Mouse (Mus musculus) neural tube, embryonic 13.5 days (tissue): ENCODE results near the gene Atg4a-ps. TPM values are rescaled to one million over a fixed set of nuclear protein-coding genes. Genes with fewer than 3 reads are reported as not detected.

Experiments used
- ATAC-seq: fragments of 200-750 bp; cut with Nextera tagmentation; 2 replicates; pipeline ENCODE4 v1.8.0; 2017; ENCODE audit warnings: low read depth, mild to moderate bottlenecking, moderate TSS enrichment, moderate library complexity
- H3K27ac ChIP-seq: fragments of 300-500 bp; sonication (generic); replicated peaks from 2 replicates; pipeline ENCODE4 v1.5.1; 2015; ENCODE audit warnings: moderate library complexity, mild to moderate bottlenecking, inconsistent platforms
- H3K27me3 ChIP-seq: fragments of 300-500 bp; sonication (generic); 2 replicates; pipeline ENCODE4 v1.6.1; 2015; ENCODE audit warnings: mild to moderate bottlenecking, inconsistent platforms
- H3K36me3 ChIP-seq: fragments of 300-500 bp; sonication (generic); 2 replicates; pipeline ENCODE4 v1.6.1; 2015; ENCODE audit warnings: mild to moderate bottlenecking, inconsistent platforms
- H3K4me1 ChIP-seq: fragments of 300-500 bp; sonication (generic); replicated peaks from 2 replicates; pipeline ENCODE4 v1.6.1; 2015; ENCODE audit warnings: inconsistent platforms
- H3K4me2 ChIP-seq: fragments of 300-500 bp; sonication (generic); 2 replicates; pipeline ENCODE4 v1.6.1; 2015; ENCODE audit warnings: inconsistent platforms, mild to moderate bottlenecking, moderate library complexity
- H3K4me3 ChIP-seq: fragments of 300-500 bp; sonication (generic); 2 replicates; pipeline ENCODE4 v1.5.1; 2015; ENCODE audit warnings: mild to moderate bottlenecking, inconsistent platforms
- H3K9ac ChIP-seq: fragments of 300-500 bp; sonication (generic); 2 replicates; pipeline ENCODE4 v1.6.1; 2015; ENCODE audit warnings: moderate library complexity, mild to moderate bottlenecking, inconsistent platforms
- H3K9me3 ChIP-seq: fragments of 300-500 bp; sonication (generic); 2 replicates; pipeline ENCODE4 v1.6.1; 2016; ENCODE audit warnings: inconsistent platforms
- WGBS: fragments of 180-500 bp; shearing (Covaris S2); methylation state at CpG from one replicate; pipeline ENCODE4 v1.1.7; 2015; 5-methylcytosine and 5-hydroxymethylcytosine counted together
- polyA plus RNA-seq: library from polyadenylated mRNA; unstranded; fragments of >200 nt; fragmentation: Nextera tagmentation; extraction: Ambion mirVana; gene quantifications from 2 replicates; pipeline ENCODE4 v1.2.1, GENCODE M21; 2015

The Atg4a-ps gene
- polyA plus RNA-seq, 1 experiment from 2014 or later: 0.11 TPM

DNA sequence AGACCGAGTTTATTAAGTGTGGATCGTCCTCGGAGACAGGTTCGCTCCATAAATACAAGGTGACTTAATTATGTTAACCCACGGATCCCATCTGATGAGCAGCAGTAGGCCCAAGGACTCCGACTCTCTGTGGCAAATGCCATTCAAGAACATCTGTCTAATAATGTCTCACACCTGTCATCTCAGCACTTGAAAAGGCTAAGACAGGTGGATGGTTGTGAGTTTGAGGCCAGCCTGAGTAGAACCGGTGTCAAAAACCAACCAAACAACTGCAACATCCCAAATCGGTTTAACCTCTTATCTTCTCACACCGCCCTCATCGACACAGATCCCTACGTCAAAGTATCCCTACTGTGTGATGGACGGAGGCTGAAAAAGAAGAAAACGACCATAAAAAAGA lies 20.7 kb downstream of the Atg4a-ps start:
- Histone ChIP-seq H3K36me3 (no peaks in the 10 kb centered on the region), H3K27ac (no peak overlapping the region), H3K4me2 (no peak overlapping the region), H3K4me3 (no peak overlapping the region), H3K9me3 (no peaks in the 10 kb centered on the region), H3K27me3 (no peaks in the 10 kb centered on the region), H3K4me1 (peaks cover 10% of the 10 kb centered on the region), H3K9ac (no peak overlapping the region)
- 74% methylated on average over 13 of the region's 13 CpGs for WGBS
- no peak for ATAC-seq

DNA sequence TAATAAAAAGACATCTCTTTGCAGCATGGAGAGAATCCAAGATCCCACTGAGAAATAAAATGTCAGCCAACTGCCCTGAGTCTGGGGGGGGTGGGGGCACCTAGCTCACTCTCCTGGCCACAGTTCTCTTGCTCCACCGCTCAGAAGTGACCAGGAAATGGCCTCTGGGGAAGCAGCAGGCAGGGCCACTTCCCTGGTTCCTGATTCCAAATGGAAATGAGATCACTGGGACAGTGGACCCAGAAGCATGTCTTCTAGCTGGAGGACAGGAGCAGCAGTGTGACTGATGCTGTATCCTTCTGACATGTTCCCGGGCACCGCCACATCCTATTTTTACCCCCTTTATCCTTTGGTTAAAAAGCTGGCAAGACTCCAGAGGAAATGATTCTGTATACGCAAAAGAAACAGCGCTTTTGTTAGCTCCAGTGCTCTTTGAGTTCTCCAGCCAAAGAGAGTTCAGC lies 21.2 kb downstream of the Atg4a-ps start:
- Histone ChIP-seq H3K27me3 (no peaks in the 10 kb centered on the region), H3K36me3 (no peaks in the 10 kb centered on the region), H3K9ac (no peak overlapping the region), H3K9me3 (no peaks in the 10 kb centered on the region), H3K4me3 (no peak overlapping the region), H3K4me1 (peaks cover 10% of the 10 kb centered on the region), H3K27ac (no peak overlapping the region), H3K4me2 (no peak overlapping the region)
- whole genome bisulfite sequencing: 40% methylated on average over 5 of the region's 5 CpGs
- ATAC-seq: 0 out of 2 replicates have a peak, but pooled peaks have one; percentile 27

DNA sequence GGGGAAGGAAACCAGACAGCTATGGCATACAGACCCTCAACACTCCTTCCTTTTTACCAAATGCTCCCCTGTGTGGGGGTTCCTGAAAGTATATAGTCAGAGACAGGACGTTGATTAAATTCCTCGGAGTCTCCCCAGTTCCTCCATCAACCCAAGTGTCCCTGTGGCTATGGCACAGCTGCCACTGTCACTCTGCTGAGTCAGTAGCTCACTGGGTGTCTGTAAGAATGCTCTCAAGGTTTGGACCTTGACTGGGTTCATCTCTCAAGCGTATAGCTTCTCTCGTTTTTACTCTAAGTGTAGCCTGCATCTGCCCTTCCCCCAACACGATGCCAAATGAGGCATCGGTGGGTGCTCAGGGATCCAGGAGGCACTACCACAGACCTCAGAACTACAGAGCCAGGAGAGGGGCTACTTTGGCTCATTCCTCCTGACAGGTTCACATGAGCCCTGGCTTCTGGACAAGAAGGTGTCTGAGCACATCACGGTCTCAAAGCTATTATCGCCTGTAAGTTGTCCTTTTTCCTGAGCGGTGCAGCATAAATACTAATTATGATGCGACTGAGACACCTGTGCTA lies 21.9 kb downstream of the Atg4a-ps start:
- no peak for ATAC-seq
- no peak overlapping the region for H3K9ac ChIP-seq
- 85% methylated on average over 10 of the region's 10 CpGs for WGBS
- H3K4me1 ChIP-seq: peaks cover 10% of the 10 kb centered on the region
- H3K4me3 ChIP-seq: no peak overlapping the region
- H3K9me3 ChIP-seq: no peaks in the 10 kb centered on the region
- H3K27ac ChIP-seq: no peak overlapping the region
- no peak overlapping the region for H3K4me2 ChIP-seq
- no peaks in the 10 kb centered on the region for H3K27me3 ChIP-seq
- H3K36me3 ChIP-seq: no peaks in the 10 kb centered on the region

DNA sequence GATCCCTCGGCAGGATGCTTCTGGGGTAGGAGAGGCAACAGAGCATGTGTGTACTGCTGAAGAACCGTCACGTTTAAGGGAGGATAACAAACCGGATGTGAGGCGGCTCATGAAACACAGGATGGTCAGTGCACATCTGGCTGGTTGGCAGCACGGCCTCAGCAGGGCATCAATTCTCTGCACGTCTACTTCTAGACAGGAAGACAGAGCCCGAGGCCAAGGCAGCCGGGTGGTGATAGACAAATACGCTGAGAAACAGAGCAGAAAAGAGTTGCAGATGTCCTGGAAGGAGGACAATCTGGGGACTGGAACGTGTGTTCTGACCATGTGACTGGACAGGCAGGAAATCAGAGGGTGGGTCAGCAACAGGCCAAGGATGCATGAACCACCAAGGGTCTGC lies 25.8 kb downstream of the Atg4a-ps start:
- ATAC-seq: no peak
- Histone ChIP-seq H3K27ac (no peak overlapping the region), H3K4me1 (peaks cover 10% of the 10 kb centered on the region), H3K9me3 (no peaks in the 10 kb centered on the region), H3K9ac (no peak overlapping the region), H3K27me3 (no peaks in the 10 kb centered on the region), H3K36me3 (no peaks in the 10 kb centered on the region), H3K4me3 (no peak overlapping the region), H3K4me2 (no peak overlapping the region)
- WGBS: 75% methylated on average over 11 of the region's 11 CpGs

DNA sequence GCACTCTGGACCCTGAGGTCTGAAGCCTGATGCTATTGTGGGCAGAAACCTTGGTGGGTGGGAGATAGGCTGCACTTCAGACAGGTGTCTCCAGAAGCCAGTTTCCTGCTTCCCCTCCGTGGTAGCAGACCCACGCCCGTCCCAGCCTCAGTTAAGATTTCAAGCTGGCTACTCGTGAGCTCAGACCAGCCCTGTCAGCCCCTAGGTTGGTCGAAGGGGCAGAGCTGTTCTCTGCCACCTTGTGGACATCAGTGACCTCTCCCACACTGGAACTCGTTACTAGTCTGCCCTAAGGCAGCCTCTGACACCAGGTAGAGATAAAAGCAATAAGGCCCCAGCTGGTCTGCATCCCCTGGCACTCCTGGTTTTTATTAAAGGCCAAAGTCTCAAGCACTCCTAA lies 28.9 kb downstream of the Atg4a-ps start:
- Histone ChIP-seq H3K4me3 (no peak overlapping the region), H3K27ac (no peak overlapping the region), H3K4me1 (no peaks in the 10 kb centered on the region), H3K27me3 (no peaks in the 10 kb centered on the region), H3K9ac (no peak overlapping the region), H3K4me2 (no peak overlapping the region), H3K36me3 (no peaks in the 10 kb centered on the region), H3K9me3 (no peaks in the 10 kb centered on the region)
- ATAC-seq: no peak
- 46% methylated on average over 6 of the region's 6 CpGs for WGBS

DNA sequence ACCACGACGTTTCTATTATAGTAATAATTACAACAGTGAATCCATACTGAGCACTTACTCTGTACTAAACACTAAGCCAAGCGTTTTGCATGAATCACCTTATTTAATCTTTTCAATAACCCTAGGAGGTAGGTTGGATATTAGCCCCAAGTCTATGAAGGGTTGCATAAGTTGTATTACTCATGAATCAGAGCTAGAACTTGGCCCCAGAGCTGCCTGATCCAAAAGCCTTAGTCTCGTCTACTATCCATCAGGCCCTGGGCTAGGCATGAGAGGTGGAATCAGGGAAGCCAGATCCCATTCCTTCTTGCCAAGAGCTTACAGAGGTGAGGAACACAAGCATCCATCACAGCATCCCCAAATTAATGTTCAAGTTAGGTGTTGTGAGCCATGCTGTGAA lies 30.2 kb downstream of the Atg4a-ps start:
- Histone ChIP-seq H3K9ac (no peak overlapping the region), H3K27me3 (no peaks in the 10 kb centered on the region), H3K4me1 (no peaks in the 10 kb centered on the region), H3K9me3 (no peaks in the 10 kb centered on the region), H3K4me3 (no peak overlapping the region), H3K36me3 (no peaks in the 10 kb centered on the region), H3K27ac (no peak overlapping the region), H3K4me2 (no peak overlapping the region)
- 84% methylated on average over 4 of the region's 4 CpGs for WGBS
- no peak for ATAC-seq

DNA sequence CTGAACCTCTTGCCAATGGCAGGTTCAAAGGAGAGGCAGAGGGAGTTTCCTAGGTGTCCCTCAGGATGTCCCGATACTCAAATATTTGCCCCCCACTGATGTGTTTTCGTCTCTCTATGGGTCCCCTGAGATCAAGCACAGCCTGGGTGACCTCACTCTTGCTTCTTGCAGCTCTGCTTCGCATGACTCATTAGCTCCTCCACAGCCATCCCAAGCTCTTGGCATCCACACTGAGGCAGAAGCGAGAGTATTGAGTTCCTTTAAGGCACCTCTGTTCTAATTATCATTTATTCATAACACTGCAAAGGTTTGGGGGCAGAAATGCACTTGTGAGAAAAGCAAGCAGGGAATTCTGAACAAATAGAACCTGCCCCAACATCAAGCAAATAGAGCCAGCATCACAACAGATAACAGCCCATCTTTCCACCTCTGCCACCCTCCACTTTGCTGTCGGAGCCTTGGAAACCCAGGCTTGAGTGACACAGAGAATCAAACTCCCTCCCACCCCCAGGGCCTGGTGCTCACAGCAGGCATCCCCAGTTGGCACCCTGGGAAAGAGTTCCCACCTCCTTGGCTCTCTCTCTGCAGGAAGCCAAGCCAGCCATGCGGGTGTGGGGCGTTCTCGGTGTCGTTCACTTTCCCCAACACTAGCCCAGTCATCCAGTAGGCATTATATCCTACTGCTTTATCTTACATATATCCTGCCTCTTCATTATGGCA lies 33.1 kb downstream of the Atg4a-ps start:
- no peak for ATAC-seq
- Histone ChIP-seq H3K27me3 (no peaks in the 10 kb centered on the region), H3K9ac (no peak overlapping the region), H3K4me2 (no peak overlapping the region), H3K4me3 (no peak overlapping the region), H3K9me3 (no peaks in the 10 kb centered on the region), H3K36me3 (no peaks in the 10 kb centered on the region), H3K4me1 (peaks cover 4% of the 10 kb centered on the region; the same call in 1 of the 2 replicates), H3K27ac (no peak overlapping the region)
- WGBS: 81% methylated on average over 9 of the region's 9 CpGs

DNA sequence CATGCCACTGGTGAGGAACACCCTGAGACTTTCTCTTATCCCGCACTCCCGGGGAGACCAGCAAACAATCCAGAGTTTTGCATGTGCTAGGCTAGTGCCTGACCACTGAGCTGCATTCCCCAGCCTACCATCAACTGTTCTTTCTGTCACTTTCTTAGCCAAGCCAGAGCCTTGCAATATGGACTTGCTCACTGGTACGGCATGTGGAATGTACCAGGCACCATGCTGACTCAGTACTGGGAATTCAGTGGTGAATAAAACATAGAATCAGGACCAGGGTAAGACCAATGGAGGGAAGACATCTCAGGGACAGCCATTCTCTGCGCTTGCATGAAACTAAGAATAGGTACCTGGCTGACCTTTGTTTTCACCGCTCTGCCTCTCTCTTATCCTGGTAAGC lies 35.6 kb downstream of the Atg4a-ps start:
- Histone ChIP-seq H3K4me1 (peaks cover 20% of the 10 kb centered on the region), H3K36me3 (no peaks in the 10 kb centered on the region), H3K9me3 (no peaks in the 10 kb centered on the region), H3K4me2 (no peak overlapping the region), H3K9ac (no peak overlapping the region), H3K4me3 (no peak overlapping the region), H3K27me3 (no peaks in the 10 kb centered on the region), H3K27ac (no peak overlapping the region)
- ATAC-seq: no peak
- WGBS: 92% methylated on average over 5 of the region's 5 CpGs

DNA sequence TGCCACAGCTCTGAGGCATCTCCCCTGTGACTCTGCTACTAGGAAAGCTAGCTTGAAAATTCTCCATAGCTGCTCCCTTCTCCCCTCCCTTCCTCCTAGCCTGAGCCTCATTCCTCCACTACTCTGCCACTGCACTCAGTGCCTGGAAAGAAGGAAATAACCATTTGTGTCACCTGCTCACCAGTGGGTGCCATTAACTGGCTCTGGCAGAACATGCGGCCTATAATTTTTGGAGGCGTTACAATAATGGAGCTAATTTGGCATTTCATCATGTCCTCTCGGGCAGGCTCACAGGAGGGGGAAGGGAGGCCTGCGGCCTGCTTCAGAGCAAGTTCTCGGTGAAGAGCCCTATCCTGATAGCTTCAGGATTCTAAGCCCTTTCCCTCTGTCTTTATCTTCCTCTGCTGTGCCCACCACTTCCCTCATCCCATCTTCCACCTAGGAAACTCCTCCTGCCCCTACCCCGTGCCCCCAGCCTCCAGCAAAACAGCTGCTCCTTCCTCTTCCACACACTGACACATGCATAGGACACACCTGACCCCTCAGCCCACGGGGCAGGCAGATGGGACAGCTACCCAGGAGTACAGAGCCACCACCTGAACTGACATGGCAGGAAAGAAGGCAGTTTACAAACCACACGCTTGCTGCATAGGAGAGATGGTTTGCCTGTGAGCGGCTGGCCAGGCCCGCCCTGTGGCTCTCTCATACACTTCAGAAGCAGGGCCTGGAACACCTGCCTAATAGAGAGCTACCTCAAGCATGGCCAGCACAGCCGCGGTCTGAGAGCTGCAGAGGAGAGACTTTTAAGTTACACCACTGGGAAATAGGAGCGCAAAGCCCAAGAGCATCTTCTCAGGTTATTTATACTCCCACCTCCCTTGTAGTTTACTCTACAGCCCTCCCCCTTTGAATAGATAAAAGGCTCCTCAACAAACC lies 38.9 kb downstream of the Atg4a-ps start:
- 61% methylated on average over 13 of the region's 13 CpGs for WGBS
- ATAC-seq: peak; percentile 64
- no peaks in the 10 kb centered on the region for H3K9me3 ChIP-seq
- H3K4me3 ChIP-seq: no peak overlapping the region
- peak overlapping the region; percentile 23; the same call in 1 of the 2 replicates for H3K27ac ChIP-seq
- peaks cover 20% of the 10 kb centered on the region for H3K4me1 ChIP-seq
- H3K27me3 ChIP-seq: no peaks in the 10 kb centered on the region
- no peak overlapping the region for H3K9ac ChIP-seq
- H3K4me2 ChIP-seq: no peak overlapping the region
- no peaks in the 10 kb centered on the region for H3K36me3 ChIP-seq

DNA sequence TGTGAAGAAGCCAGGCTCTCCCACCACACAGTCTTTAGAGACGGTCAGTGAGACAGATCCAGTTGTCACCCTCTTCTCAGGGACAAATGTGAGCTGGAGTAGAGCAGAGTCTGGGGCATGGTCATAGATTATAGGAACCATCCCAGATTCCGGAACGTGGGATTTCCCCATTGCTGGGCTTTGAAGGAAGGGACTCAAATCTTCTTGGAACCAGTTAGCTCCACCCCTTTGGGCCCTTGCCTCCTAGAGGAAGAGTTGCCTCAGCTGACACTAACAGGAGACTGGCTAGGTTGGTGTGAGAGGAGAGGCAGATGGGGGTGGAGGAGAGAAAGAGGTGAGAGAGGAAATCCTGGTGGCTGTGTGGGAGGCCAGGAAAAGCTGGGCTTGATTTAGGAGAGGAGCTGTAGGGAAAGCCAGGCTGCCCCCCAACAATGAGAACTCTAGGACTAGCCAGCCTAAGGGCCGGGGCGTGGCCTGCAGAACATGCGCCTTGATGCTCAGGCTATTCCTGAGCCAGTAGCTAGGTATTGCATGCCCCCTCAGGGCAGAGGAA lies 39.7 kb downstream of the Atg4a-ps start:
- 0 out of 2 replicates have a peak overlapping the region, but pooled peaks have one; percentile 23 for H3K27ac ChIP-seq
- H3K4me1 ChIP-seq: peaks cover 21% of the 10 kb centered on the region
- no peak overlapping the region for H3K4me3 ChIP-seq
- H3K27me3 ChIP-seq: no peaks in the 10 kb centered on the region
- no peaks in the 10 kb centered on the region for H3K9me3 ChIP-seq
- ATAC-seq: peak; percentile 38; the same call in 1 of the 2 replicates
- H3K9ac ChIP-seq: no peak overlapping the region
- H3K4me2 ChIP-seq: no peak overlapping the region
- no peaks in the 10 kb centered on the region for H3K36me3 ChIP-seq
- whole genome bisulfite sequencing: 86% methylated on average over 6 of the region's 6 CpGs

DNA sequence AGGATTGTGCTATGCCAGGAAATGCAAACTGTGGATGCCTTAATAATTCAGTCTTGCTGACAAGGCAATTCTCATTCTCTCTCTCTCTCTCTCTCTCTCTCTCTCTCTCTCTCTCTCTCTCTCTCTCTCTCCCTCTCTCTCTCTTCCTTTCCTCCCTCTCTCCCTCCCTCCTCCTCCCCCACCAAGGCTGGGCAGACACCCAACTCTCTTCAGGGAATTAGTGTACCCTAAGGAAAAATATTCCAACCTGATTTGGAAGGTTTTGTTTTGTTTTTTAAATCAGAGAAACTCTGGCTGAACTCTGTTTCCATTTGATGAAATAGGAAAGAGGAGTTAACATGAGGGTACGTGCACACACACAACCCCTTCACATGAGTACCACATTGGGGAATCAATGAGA lies 44.3 kb downstream of the Atg4a-ps start:
- Histone ChIP-seq H3K36me3 (no peaks in the 10 kb centered on the region), H3K4me2 (no peak overlapping the region), H3K27me3 (no peaks in the 10 kb centered on the region), H3K9me3 (no peaks in the 10 kb centered on the region), H3K4me1 (peaks cover 11% of the 10 kb centered on the region), H3K27ac (no peak overlapping the region), H3K4me3 (no peak overlapping the region), H3K9ac (no peak overlapping the region)
- 82% methylated on average over 1 of the region's 1 CpGs for WGBS
- ATAC-seq: no peak

DNA sequence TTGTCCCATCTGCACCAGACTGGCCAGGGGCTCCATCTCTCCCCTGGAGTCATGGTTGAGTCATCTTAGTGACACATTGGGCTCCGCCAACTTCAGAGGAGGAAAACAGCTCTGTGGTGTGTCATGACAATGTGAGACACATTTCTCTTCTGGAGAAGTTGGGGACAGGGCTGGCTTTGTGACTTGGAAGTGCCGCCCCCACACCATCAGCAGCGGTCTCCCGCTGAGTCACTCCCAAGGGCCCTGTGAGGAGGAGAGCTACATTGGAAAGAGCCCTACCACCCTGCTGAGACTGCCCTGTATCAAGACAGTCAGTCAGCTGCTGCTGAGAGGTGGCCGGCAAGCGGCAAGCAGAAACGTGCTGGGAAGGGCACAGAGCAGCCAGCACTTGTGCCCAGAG lies 44.9 kb downstream of the Atg4a-ps start:
- ATAC-seq: no peak
- Histone ChIP-seq H3K27ac (no peak overlapping the region), H3K4me1 (peaks cover 6% of the 10 kb centered on the region; the same call in 1 of the 2 replicates), H3K36me3 (no peaks in the 10 kb centered on the region), H3K27me3 (no peaks in the 10 kb centered on the region), H3K4me2 (no peak overlapping the region), H3K9me3 (no peaks in the 10 kb centered on the region), H3K4me3 (no peak overlapping the region), H3K9ac (no peak overlapping the region)
- WGBS: 48% methylated on average over 7 of the region's 7 CpGs
